ENCODE assay signal across 9 mouse cellular contexts in the genomic region with DNA sequence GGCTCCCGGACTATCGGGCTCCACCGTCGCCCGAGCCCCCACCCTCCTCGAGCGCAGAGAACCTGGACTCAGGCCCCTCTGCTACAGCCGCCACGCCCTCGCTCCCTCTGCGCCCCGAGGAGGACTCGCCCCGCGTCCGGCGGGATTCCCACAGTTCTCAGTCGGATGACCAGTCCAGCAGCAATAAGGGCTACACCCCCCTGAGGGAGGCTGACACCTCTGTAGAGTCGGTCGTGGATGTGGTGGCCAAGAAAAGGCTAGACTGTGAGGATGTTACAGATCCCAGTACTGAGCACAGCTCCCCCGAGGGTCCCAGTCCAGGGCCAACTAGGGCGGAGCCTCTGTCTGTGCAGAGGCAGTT. TPM values are rescaled to one million over a fixed set of nuclear protein-coding genes. Genes with fewer than 3 reads are reported as not detected.
DNase-seq lines count a peak whose midpoint lies in the region; ATAC-seq lines count a peak whose summit lies in the region.
"Had no signal": no experiment of that assay in that cellular context is flagged by ENCODE, and none has a peak within 500 bp of the region (broad histone marks: within the 10 kb centered on the region; RNA-seq: fewer than 3 reads in every experiment).

No protein-coding gene starts in this region.

- H3K27ac ChIP-seq in kidney, embryonic 16.5 days (ENCODE audit: low read length) = no peak overlapping the region
- H3K27ac ChIP-seq in forebrain, embryonic 10.5 days = peak overlapping the region; percentile 77
- no peak overlapping the region for H3K27ac ChIP-seq in intestine, embryonic 15.5 days
- H3K27ac ChIP-seq in neural tube, embryonic 12.5 days = no peak overlapping the region

- H3K4me1 ChIP-seq in kidney, embryonic 16.5 days (ENCODE audit: insufficient read depth, low read length) = peaks cover 26% of the 10 kb centered on the region
- peaks cover 37% of the 10 kb centered on the region for H3K4me1 ChIP-seq in forebrain, embryonic 10.5 days
- H3K4me1 ChIP-seq in intestine, embryonic 15.5 days (replicated peaks) = peaks cover 26% of the 10 kb centered on the region
- peaks cover 24% of the 10 kb centered on the region; the same call in 1 of the 2 replicates for H3K4me1 ChIP-seq in neural tube, embryonic 12.5 days

- DNase-seq in kidney, adult 11 months = no peak
- no peak for DNase-seq in forebrain, embryonic 10.5 days (ENCODE audit: extremely low spot score, low spot score)
- no peak for DNase-seq in c-Kit-positive CD71-positive TER-119-positive erythroid progenitor cells, embryonic 14.5 days (ENCODE audit: low spot score)
- DNase-seq in layer of hippocampus, adult 8-10 months (ENCODE audit: low spot score in 2 of 2) = no peak
- DNase-seq: layer of hippocampus, adult 9-11 months had no signal

- no peaks in the 10 kb centered on the region for H3K9me3 ChIP-seq in kidney, embryonic 16.5 days (ENCODE audit: low read length)
- H3K9me3 ChIP-seq in forebrain, embryonic 10.5 days = no peaks in the 10 kb centered on the region
- H3K9me3 ChIP-seq in intestine, embryonic 15.5 days = no peaks in the 10 kb centered on the region
- no peaks in the 10 kb centered on the region for H3K9me3 ChIP-seq in neural tube, embryonic 12.5 days

- 4% methylated on average over 22 of the region's 22 CpGs for WGBS in kidney, embryonic 16.5 days
- WGBS in forebrain, embryonic 10.5 days = 2% methylated on average over 22 of the region's 22 CpGs
- 3% methylated on average over 22 of the region's 22 CpGs for WGBS in intestine, embryonic 15.5 days
- 3% methylated on average over 22 of the region's 22 CpGs for WGBS in neural tube, embryonic 12.5 days

- ATAC-seq in kidney, embryonic 16.5 days (ENCODE audit: low FRiP score, low TSS enrichment) = peak; percentile 76
- ATAC-seq in intestine, embryonic 15.5 days = no peak
- no peak; the same call in 1 of the 2 replicates for ATAC-seq in neural tube, embryonic 12.5 days (ENCODE audit: low FRiP score, low read depth)
- ATAC-seq in frontal cortex, adult (ENCODE audit: low TSS enrichment) = no peak

- H3K9ac ChIP-seq in kidney, embryonic 16.5 days (replicated peaks; ENCODE audit: low read length) = peak overlapping the region; percentile 53
- peak overlapping the region; percentile 46 for H3K9ac ChIP-seq in intestine, embryonic 15.5 days
- H3K9ac ChIP-seq in neural tube, embryonic 12.5 days = peak overlapping the region; percentile 67

- H3K36me3 ChIP-seq in kidney, embryonic 16.5 days (ENCODE audit: insufficient read depth, low read length) = no peaks in the 10 kb centered on the region
- H3K36me3 ChIP-seq in forebrain, embryonic 10.5 days (replicated peaks) = no peaks in the 10 kb centered on the region
- no peaks in the 10 kb centered on the region for H3K36me3 ChIP-seq in intestine, embryonic 15.5 days
- H3K36me3 ChIP-seq in neural tube, embryonic 12.5 days = no peaks in the 10 kb centered on the region

- peak overlapping the region; percentile 91 for H3K4me2 ChIP-seq in kidney, embryonic 16.5 days (replicated peaks; ENCODE audit: low read depth, low read length)
- peak overlapping the region; percentile 100 for H3K4me2 ChIP-seq in intestine, embryonic 15.5 days (replicated peaks)
- H3K4me2 ChIP-seq in neural tube, embryonic 12.5 days (replicated peaks) = peak overlapping the region; percentile 97

- H3K27me3 ChIP-seq in kidney, embryonic 16.5 days (ENCODE audit: insufficient read depth, low read length) = peaks cover 55% of the 10 kb centered on the region
- peaks cover 64% of the 10 kb centered on the region for H3K27me3 ChIP-seq in forebrain, embryonic 10.5 days (ENCODE audit: poor library complexity, severe bottlenecking)
- H3K27me3 ChIP-seq in intestine, embryonic 15.5 days (replicated peaks) = peaks cover 27% of the 10 kb centered on the region
- H3K27me3 ChIP-seq in neural tube, embryonic 12.5 days (replicated peaks) = peaks cover 20% of the 10 kb centered on the region

- H3K4me3 ChIP-seq in kidney, embryonic 16.5 days (ENCODE audit: low read length) = peak overlapping the region; percentile 58
- H3K4me3 ChIP-seq in forebrain, embryonic 10.5 days = peak overlapping the region; percentile 65
- peak overlapping the region; percentile 54 for H3K4me3 ChIP-seq in intestine, embryonic 15.5 days (replicated peaks)
- peak overlapping the region; percentile 52 for H3K4me3 ChIP-seq in neural tube, embryonic 12.5 days

RNA-seq across cellular contexts. Expression of a gene that starts 15.4 kb away (rescaled TPM):
- polyA plus RNA-seq in kidney, embryonic 16.5 days (2015; fragmentation: Nextera tagmentation; extraction: Ambion mirVana) = 0.41 and 0.52 TPM in 2 replicates
- 1.6 and 1.8 TPM in 2 replicates for polyA plus RNA-seq in forebrain, embryonic 10.5 days (2016; fragmentation: Nextera tagmentation; extraction: Ambion mirVana)
- 0.24 and 0.57 TPM in 2 replicates for polyA plus RNA-seq in intestine, embryonic 15.5 days (2015; fragmentation: Nextera tagmentation; extraction: Ambion mirVana)
- 2.6 and 3.5 TPM in 2 replicates for polyA plus RNA-seq in neural tube, embryonic 12.5 days (2016; fragmentation: Nextera tagmentation; extraction: Ambion mirVana)
- 10 to 100 TPM in 1 of 4 experiments, 1 to 10 TPM in 3; 7.7 to 10.4 (median 8.8) TPM for total RNA-seq in layer of hippocampus, adult 8-10 months (2022)
